Mouse (Mus musculus) monocyte, adult 5-6 weeks (primary cell): ENCODE measurements around the gene Psmd9. TPM values are rescaled to one million over a fixed set of nuclear protein-coding genes. Genes with fewer than 3 reads are reported as not detected.
A peak's percentile ranks its signal among the peaks of the same experiment; 100 is the strongest.
"Not testable (repeated sequence)": the region's sequence is repeated elsewhere in the genome, so short reads cannot be mapped to it uniquely, and the experiment has no call there.

ENCODE experiments used
- ATAC-seq: fragments of 153-309, 156-312 bp; replicated peaks from 2 replicates; pipeline ENCODE4 v1.8.0; 2017; ENCODE audit warnings: mild to moderate bottlenecking; ENCODE audit not compliant: low TSS enrichment, insufficient number of reproducible peaks, severe bottlenecking, poor library complexity, low FRiP score
- total RNA-seq: library from RNA; stranded (forward); fragments of 200-1000, 200-491, 200-594 nt; gene quantifications from 3 replicates; pipeline ENCODE4 v1.2.3, GENCODE M21; 2017

Psmd9 gene
- total RNA-seq, 1 experiment from 2014 or later: 38.7 TPM

GRCm38 (mm10) chr5:123223861-123224260, 54.6 kb downstream of the Psmd9 start:
- ATAC-seq: not testable (repeated sequence)

GRCm38 (mm10) chr5:123226851-123227250, 57.6 kb downstream of the Psmd9 start:
- ATAC-seq: no peak

GRCm38 (mm10) chr5:123227762-123228523, 58.7 kb downstream of the Psmd9 start:
- peak; percentile 98 for ATAC-seq

GRCm38 (mm10) chr5:123228524-123228922, 59.3 kb downstream of the Psmd9 start:
- ATAC-seq: no peak

- ATAC-seq: no peak
These were observed 60.1 kb downstream of the Psmd9 start for GRCm38 (mm10) chr5:123229296-123229695.

GRCm38 (mm10) chr5:123232180-123232579, 63.0 kb downstream of the Psmd9 start:
- no peak for ATAC-seq

- 0 out of 2 replicates have a peak, but pooled peaks have one; percentile 57 for ATAC-seq
These were observed 66.5 kb downstream of the Psmd9 start for GRCm38 (mm10) chr5:123235731-123236130.

GRCm38 (mm10) chr5:123236426-123236825, 67.2 kb downstream of the Psmd9 start:
- no peak for ATAC-seq

- ATAC-seq: no peak
These were observed 70.3 kb downstream of the Psmd9 start for GRCm38 (mm10) chr5:123239501-123239900.

- peak; percentile 66; the same call in 1 of the 2 replicates for ATAC-seq
These were observed 76.3 kb downstream of the Psmd9 start for GRCm38 (mm10) chr5:123245518-123245917.

- no peak for ATAC-seq
These were observed 82.2 kb downstream of the Psmd9 start for GRCm38 (mm10) chr5:123251390-123251789.

- ATAC-seq: no peak; the same call in 1 of the 2 replicates
These were observed 82.6 kb downstream of the Psmd9 start, which contains the start of gene Wdr66 for GRCm38 (mm10) chr5:123251834-123252233. Gene Wdr66 (plus strand): TSS chr5:123252102.

GRCm38 (mm10) chr5:123256841-123257755, 87.9 kb downstream of the Psmd9 start:
- no peak for ATAC-seq

- peak; percentile 68 for ATAC-seq
These were observed 89.8 kb downstream of the Psmd9 start for GRCm38 (mm10) chr5:123258990-123259389.

- no peak for ATAC-seq
These were observed 91.5 kb downstream of the Psmd9 start for GRCm38 (mm10) chr5:123260698-123261097.

GRCm38 (mm10) chr5:123266909-123267308, 97.7 kb downstream of the Psmd9 start:
- no peak for ATAC-seq

- ATAC-seq: no peak
These were observed 99.6 kb downstream of the Psmd9 start for GRCm38 (mm10) chr5:123268477-123269474.

- no peak for ATAC-seq
These were observed 101.7 kb downstream of the Psmd9 start for GRCm38 (mm10) chr5:123270917-123271316.
